Mouse (Mus musculus) thymus, postnatal 10 days (tissue): ENCODE results near the gene Ret.

ENCODE experiments used
- DNase-seq, 2 experiments: peaks; one replicate each; pipeline ENCODE4 v3.0.0; 2021; ENCODE audit warnings: low spot score in 2 of 2

Ret gene

DNA sequence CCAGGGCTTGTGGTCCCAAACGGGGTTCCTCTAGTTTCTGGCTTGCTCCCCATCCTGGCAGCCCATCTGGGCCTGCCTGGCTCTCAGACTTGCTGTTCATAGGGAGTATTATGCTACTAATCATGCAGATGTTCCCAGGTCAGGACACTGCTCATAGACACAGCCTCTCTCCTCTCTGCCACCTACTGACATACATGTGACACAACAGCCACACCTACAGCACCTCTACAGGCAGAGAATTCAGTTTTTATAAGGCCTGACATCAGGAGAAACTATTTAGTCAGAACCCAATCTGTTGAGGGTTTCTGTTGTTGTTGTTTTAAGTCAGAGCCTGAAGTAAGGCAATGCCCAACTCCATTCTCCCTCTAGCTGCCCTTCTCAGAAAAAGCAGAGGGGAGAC lies 85.7 kb downstream of the Ret start:
- DNase-seq = no peak
